Mouse (Mus musculus): ENCODE data around the gene Exph5. TPM values are rescaled to one million over a fixed set of nuclear protein-coding genes. Genes with fewer than 3 reads are reported as not detected.

Gene Exph5
- total RNA-seq, 2 experiments from 2014 or later = 0.23 to 0.36 TPM

GRCm38 (mm10) chr9:53312981-53313380 lies 11.5 kb downstream of the Exph5 start:
- DNase-seq (ENCODE audit: low spot score) = no peak
- intact Hi-C loops (cut with DNase I) = no loop called here

GRCm38 (mm10) chr9:53320894-53321650 lies 19.6 kb downstream of the Exph5 start:
- no peak for DNase-seq (ENCODE audit: low spot score)
- intact Hi-C loops (cut with DNase I) = no loop called here

DNA sequence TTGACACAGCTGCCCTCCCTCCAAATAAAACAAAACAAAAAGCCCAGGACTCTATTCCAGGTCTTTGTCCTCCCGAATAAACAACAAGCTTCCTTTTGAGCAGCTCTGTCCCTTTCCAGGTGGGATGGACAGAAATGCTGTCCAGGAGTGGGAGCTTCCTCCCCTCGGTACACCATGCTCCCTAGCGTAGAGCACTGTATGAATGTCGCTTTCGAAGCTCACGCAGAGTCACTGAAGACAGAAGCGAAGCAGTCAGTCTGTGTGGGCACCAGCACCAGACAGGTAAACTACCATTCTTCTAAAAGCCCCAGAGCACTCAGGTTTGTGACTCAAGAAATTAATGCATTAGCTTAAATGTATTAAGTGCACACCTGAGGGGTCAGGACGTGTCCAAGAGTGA lies 20.2 kb downstream of the Exph5 start:
- intact Hi-C loops (cut with DNase I) = no loop called here
- no peak for DNase-seq (ENCODE audit: low spot score)

GRCm38 (mm10) chr9:53323419-53324251 lies 22.2 kb downstream of the Exph5 start:
- intact Hi-C loops (cut with DNase I) = no loop called here
- DNase-seq (ENCODE audit: low spot score) = no peak

- DNase-seq (ENCODE audit: low spot score) = no peak
- intact Hi-C loops (cut with DNase I) = no loop called here
Observed at GRCm38 (mm10) chr9:53325363-53326090, 24.1 kb downstream of the Exph5 start.

DNA sequence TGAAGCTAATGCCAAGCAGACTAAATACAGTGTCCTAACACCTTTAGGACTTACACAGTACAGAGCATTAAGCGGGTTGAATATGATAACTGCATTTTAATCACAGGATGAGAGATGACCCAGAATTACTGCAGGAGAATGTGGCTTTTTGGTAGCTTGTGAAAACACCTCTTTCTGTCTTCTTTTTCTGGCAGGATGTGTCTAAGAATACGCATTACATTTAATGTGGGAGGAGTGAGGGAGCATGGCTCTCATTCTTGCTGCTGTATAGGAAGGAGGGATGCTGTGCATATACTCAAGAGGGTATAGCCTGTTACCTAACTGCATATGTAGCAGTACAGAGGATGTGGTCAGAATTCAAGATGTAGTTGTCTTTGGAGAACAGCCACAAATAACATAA lies 26.7 kb downstream of the Exph5 start:
- intact Hi-C loops (cut with DNase I) = no loop called here
- DNase-seq (ENCODE audit: low spot score) = no peak

DNA sequence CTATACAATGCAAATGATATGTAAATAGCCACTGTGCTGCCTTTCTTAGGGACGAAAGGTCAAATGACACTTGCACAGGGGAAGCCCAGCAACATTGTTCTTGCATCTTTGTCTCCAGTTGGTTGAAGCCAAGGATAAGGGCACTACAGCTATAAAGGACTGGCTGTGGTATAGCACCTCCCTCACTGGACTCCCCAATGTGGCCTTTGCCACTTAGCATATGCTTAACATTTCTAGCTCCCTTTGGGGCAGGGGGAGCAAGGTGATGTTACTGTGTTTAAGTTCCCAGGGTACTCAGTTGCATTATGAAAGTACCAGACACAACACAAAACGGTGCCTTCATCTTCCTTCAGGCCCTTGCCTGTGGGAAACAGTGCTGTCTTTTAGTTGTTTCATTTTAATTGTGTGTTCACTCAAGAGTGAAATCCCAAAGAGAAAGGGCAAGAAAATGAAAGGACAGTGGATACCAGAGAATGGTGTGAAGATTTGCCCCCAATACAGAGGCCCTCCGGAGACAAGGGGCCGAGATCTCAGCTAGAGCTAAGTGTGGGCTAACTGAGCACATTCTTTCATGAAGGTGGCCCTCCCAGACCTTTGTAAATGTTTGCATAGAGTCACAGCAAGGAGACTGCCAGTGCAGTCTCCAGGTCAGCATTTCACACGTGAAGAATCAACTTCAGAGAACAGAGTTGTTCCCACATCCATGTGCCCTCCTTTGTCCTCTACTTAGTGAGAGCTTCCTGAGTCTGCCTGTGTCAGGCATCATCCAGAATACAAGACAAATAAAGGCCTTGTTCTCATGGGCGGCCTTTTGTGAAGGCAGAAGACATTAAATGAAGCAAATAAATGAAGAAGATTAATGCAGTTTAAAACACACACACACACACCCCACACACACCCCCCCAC lies 28.1 kb downstream of the Exph5 start:
- no peak for DNase-seq (ENCODE audit: low spot score)
- intact Hi-C loops (cut with DNase I) = no loop called here

DNA sequence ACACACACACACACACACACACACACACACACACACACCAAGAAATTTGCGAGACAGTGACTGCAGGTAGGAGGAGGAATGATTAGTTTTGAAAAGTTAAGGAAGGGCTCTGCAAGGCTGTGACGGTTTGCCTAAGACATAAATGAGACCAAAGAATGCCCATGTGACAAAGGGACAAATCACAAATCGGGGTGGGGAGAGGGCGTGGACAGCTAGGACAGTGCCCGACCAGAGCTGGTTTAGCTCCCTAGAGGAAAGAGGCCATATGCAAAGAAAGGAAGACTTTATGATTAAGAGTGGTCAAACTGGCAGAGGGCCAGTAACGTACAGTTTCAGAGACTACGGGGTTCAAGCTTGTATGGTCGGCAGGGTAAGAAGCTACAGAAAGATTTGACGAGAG lies 28.8 kb downstream of the Exph5 start:
- intact Hi-C loops (cut with DNase I) = no loop called here
- no peak for DNase-seq (ENCODE audit: low spot score)

DNA sequence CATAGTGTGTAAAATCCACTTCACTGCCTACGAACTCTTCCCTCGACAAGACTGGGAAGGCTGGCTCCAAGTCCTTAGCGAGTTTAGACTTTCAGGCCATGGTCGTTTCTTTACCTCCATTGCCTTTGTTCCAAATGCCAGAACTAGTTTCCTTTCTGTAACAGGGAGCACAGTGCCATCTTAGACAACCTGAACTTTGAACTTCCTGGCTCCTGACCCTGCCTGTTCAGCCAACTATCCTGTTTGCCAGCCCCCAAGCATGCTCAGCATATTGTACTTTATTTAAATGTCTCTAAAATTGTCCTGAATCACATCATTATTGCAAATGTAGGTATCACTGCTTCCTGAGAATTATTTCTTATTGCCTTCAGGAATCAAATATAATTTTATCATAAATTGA lies 32.0 kb downstream of the Exph5 start:
- DNase-seq (ENCODE audit: low spot score) = no peak
- intact Hi-C loops (cut with DNase I) = no loop called here

DNA sequence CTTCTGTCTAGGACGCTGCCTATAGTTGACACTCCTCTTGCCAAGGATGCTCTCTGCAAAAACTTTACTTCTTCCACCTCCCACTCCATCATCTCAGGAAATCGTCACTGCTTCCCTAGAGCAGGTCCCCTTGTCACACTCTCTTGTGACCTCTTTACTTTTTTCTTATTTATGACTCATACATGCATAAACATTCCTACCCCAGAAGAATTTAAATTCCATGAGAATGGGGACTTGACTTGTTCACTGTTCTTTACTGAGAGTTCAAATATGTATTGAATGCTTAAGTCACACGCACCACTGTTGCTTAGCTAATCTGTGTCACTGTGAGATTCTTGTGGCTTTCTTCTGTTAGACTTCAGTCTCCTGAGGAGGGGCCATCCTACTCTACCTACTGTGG lies 33.7 kb downstream of the Exph5 start:
- intact Hi-C loops (cut with DNase I) = no loop called here
- no peak for DNase-seq (ENCODE audit: low spot score)

- intact Hi-C loops (cut with DNase I) = no loop called here
- no peak for DNase-seq (ENCODE audit: low spot score)
Observed at GRCm38 (mm10) chr9:53339603-53340002, 38.1 kb downstream of the Exph5 start.

- DNase-seq (ENCODE audit: low spot score) = no peak
- intact Hi-C loops (cut with DNase I) = no loop called here
Observed at GRCm38 (mm10) chr9:53340328-53340916, 39.0 kb downstream of the Exph5 start.

- intact Hi-C loops (cut with DNase I) = no loop called here
Observed at GRCm38 (mm10) chr9:53340969-53341368, 39.5 kb downstream of the Exph5 start.

DNA sequence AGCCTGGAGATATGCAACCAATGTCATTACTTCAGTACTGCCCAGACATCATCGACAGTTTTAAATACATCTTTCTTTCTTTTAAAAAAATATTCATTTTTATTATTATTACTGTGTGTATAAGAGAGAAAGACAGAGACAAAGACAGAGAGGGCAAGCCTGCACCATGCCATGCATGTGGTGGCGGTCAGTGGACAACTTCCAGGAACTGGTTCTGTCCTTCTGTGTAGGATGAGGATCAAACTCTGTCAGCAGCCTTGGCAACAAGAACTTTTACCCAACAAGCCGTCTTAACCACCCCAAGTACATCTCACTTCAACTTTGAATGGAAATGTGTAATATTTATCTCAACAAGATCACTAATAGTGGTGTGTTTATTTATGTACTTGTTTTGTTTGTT lies 40.5 kb downstream of the Exph5 start:
- DNase-seq (ENCODE audit: low spot score) = no peak
- intact Hi-C loops (cut with DNase I) = no loop called here

More at GRCm38 (mm10) chr9:53340969-53341368, 39.5 kb downstream of the Exph5 start:
- no peak for DNase-seq (ENCODE audit: low spot score)

DNA sequence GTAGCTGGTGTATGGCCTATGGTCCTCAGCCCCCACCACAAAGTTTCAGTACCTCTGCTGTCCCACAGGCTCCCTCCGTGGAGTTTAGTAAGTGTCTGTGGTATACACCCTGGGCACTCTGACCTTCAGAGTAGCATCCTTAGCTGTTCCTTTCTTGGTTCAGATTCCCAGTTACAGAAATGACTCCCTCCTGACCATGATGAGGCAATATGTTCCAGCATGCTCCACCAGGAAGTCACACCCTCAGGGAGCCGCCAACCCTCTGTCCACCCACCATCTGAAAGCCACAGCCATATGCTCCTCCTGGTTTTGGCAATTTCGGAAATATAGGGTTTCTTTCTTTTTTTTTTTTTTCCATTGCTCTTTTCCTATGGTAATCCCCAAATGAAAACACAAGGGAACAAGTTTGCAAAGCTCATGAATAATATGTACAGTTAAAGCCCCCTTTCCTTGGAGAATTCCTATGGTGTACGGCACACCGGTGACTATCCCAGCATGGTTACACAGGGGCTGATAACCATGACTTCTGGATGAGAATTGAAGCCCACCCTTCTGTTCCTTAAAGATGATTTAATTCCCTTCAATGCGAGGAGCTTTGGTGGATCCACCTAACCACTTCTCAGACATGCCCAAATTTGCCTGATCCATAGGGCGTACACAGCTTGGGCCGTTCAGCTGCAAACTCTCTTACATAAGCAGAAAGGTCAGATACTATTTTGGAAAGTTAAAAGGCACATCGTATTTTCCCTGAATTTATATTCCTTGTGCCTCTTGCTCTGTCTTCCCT lies 43.4 kb downstream of the Exph5 start:
- DNase-seq (ENCODE audit: low spot score) = no peak
- intact Hi-C loops (cut with DNase I) = no loop called here

DNA sequence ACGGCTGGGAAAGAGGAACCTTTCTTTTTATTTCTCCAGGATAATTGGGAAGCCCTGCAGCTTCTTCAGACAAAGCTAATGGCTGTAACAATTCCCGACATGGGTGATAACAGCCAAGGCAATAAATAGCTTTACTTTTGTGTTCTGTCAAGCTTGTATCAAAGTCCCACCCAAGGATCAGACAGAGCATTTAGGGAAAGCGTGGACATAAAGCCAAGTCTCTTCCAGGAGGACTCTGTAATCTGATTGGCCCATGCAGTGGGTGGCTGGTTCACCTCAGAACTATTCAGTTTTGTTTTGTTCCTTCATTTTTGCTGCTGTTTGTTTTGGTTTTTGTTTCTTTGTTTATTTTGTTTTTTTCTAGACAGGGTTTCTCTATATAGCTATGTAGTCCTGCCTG lies 44.3 kb downstream of the Exph5 start:
- intact Hi-C loops (cut with DNase I) = no loop called here
- no peak for DNase-seq (ENCODE audit: low spot score)

- DNase-seq (ENCODE audit: low spot score) = no peak
- intact Hi-C loops (cut with DNase I) = no loop called here
Observed at GRCm38 (mm10) chr9:53346402-53346801, 44.9 kb downstream of the Exph5 start.

DNA sequence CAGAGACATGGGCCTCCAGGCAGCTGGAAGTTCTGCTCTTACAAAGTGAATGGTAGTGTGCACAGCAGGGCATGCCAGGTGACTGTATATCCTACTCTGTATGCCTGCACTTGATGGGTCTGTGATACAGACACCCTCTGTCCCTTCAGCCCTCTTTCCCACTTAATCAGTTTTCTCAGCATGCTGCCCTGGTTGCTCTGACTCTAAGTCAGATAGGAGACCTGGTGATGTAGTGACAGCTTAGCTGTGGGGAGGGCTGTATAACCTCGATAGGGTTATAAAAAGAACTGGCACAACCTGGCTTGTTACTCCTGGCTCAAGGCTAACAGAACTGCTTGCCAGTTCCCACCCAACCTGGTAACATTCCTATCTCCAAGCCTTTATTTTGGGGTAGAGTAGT lies 47.7 kb downstream of the Exph5 start:
- intact Hi-C loops (cut with DNase I) = no loop called here
- no peak for DNase-seq (ENCODE audit: low spot score)

DNA sequence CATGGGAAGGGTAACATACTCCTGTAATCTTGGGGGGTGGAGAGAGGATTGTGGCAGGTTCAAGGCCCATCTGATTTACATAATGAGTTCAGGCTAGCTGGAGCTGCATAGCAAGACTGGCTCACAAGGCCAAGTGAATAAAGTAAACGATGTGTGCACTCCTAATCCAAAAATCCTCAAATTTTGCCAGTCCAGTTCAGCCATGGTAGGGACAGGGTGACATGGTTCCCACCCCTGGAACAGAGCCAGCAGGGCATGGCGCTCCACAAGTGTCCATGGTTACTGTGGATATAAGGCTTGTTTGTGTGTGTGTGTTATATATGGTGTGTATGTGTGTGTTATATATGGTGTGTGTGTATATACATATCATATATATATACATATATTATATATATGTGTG lies 48.9 kb downstream of the Exph5 start:
- intact Hi-C loops (cut with DNase I) = no loop called here
- DNase-seq (ENCODE audit: low spot score) = no peak
